Mouse (Mus musculus): Measurements from ENCODE around the gene Lrrc8c. TPM values are rescaled to one million over a fixed set of nuclear protein-coding genes. Genes with fewer than 3 reads are reported as not detected.

Lrrc8c gene
- total and polyA plus RNA-seq, 3 experiments: 33.0 to 46.0 TPM; not detected in 1

DNA sequence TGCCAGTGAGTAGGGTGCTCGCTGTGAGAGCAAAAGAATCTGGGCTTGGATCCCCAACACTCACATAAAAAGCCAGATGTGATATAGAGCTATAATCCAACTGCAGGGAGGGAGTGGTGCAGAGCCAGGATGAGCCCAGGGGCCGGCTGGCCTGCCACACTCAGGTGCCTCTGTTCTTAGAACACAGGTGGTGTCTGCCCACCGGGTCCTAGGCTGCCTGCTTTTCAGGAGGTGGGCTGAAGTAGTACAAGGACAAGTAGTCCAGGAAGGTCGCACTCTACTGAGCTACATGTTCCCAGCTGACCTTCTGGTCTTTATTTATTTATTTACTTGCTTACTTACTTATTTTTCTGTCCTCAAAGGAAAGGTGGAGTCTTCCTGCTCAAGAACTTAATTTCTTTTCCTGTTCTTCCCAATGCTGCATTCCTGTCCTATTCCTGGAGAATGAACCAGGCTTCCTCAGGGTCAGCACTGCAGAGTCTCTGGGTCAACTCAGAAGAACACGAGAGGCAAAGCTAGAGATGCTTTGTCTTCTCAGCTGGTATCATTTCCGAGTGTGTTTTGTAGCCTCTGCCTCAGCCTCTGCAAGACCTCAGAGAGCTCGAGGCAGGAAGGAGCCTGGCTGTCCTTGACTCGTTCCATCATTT, 106.4 kb downstream of the Lrrc8c start:
- Histone ChIP-seq H3K79me2 (ENCODE audit: control insufficient read depth, insufficient read depth, low read length, poor library complexity) (no peaks in the 10 kb centered on the region), H3K27me3 (ENCODE audit: control insufficient read depth in 1 of 2, insufficient read depth in 2 of 2, low read length in 2 of 2) (no peaks in the 10 kb centered on the region), H3K9me3 (replicated peaks; ENCODE audit: insufficient read depth, low read length) (no peaks in the 10 kb centered on the region), H3K4me3 (ENCODE audit: control insufficient read depth in 1 of 2, insufficient read depth in 1 of 2, low read depth in 2 of 2, low read length in 2 of 2) (no peak overlapping the region), H3K27ac (ENCODE audit: control insufficient read depth, low read depth, low read length) (no peak overlapping the region), H3K36me3 (ENCODE audit: control insufficient read depth in 1 of 2, insufficient read depth in 2 of 2, low read length in 2 of 2) (peaks cover 0 to 36% of the 10 kb centered on the region in 2 experiments; a peak in 2 of 4 replicates), H3K9ac (ENCODE audit: control insufficient read depth, low read depth, low read length, poor library complexity, severe bottlenecking) (no peak overlapping the region), H3K4me1 (ENCODE audit: control insufficient read depth in 1 of 2, insufficient read depth in 2 of 2, low read length in 2 of 2) (peaks cover 15 to 53% of the 10 kb centered on the region in 2 experiments)
- no peak for DNase-seq (ENCODE audit: low read depth, low spot score)
- TF ChIP-seq UBTF (IDR thresholded peaks at IDR 0.05; ENCODE audit: borderline replicate concordance, insufficient read depth, low read depth, low read length) (no peak), E2F4 (IDR thresholded peaks at IDR 0.05; ENCODE audit: borderline replicate concordance, low read depth, low read length) (no peak), BHLHE40 (IDR thresholded peaks at IDR 0.05; ENCODE audit: borderline replicate concordance, low read depth, low read length) (no peak), POLR2A (IDR thresholded peaks at IDR 0.05; ENCODE audit: control insufficient read depth in 1 of 2, insufficient read depth in 1 of 2, low read depth in 1 of 2, low read length in 2 of 2, poor library complexity in 1 of 2) (no peak), SIN3A (IDR thresholded peaks at IDR 0.05; ENCODE audit: low read length) (no peak), SMC3 (IDR thresholded peaks at IDR 0.05; ENCODE audit: low read depth, low read length) (no peak), KAT2A (conservative IDR thresholded peaks at IDR 0.05; ENCODE audit: low read depth, low read length) (no peak), MXI1 (IDR thresholded peaks at IDR 0.05; ENCODE audit: low read depth, low read length) (no peak), GABPA (IDR thresholded peaks at IDR 0.05; ENCODE audit: low read depth, low read length) (no peak), MEF2A (IDR thresholded peaks at IDR 0.05; ENCODE audit: extremely low read depth, insufficient replicate concordance, low read depth, low read length, poor library complexity, severe bottlenecking) (no peak)

- no peaks in the 10 kb centered on the region for H3K79me2 ChIP-seq (ENCODE audit: control insufficient read depth, insufficient read depth, low read length, poor library complexity)
- TF ChIP-seq MXI1 (IDR thresholded peaks at IDR 0.05; ENCODE audit: low read depth, low read length): no peak
- TF ChIP-seq ZKSCAN1 (IDR thresholded peaks at IDR 0.05; ENCODE audit: low read depth, low read length): no peak
- TF ChIP-seq CHD2 (IDR thresholded peaks at IDR 0.05; ENCODE audit: low read length): no peak
- no peak for TF ChIP-seq GABPA (IDR thresholded peaks at IDR 0.05; ENCODE audit: low read depth, low read length)
- TF ChIP-seq USF1 (IDR thresholded peaks at IDR 0.05; ENCODE audit: low read depth, low read length): no peak
- TF ChIP-seq MEF2A (IDR thresholded peaks at IDR 0.05; ENCODE audit: extremely low read depth, insufficient replicate concordance, low read depth, low read length, poor library complexity, severe bottlenecking): no peak
- no peak for TF ChIP-seq RCOR1 (IDR thresholded peaks at IDR 0.05; ENCODE audit: low read depth, low read length)
- no peak for TF ChIP-seq ZMIZ1 (IDR thresholded peaks at IDR 0.05; ENCODE audit: low read depth, low read length)
- no peak for TF ChIP-seq NELFE (IDR thresholded peaks at IDR 0.05; ENCODE audit: low read depth, low read length)
- TF ChIP-seq NRF1 (IDR thresholded peaks at IDR 0.05; ENCODE audit: insufficient read depth, low read depth, low read length, poor library complexity, severe bottlenecking): no peak
- no peak overlapping the region for H3K4me3 ChIP-seq (ENCODE audit: control insufficient read depth in 1 of 2, insufficient read depth in 1 of 2, low read depth in 2 of 2, low read length in 2 of 2)
- H3K27me3 ChIP-seq (ENCODE audit: control insufficient read depth in 1 of 2, insufficient read depth in 2 of 2, low read length in 2 of 2): no peaks in the 10 kb centered on the region
- peaks cover 12 to 46% of the 10 kb centered on the region in 2 experiments for H3K4me1 ChIP-seq (ENCODE audit: control insufficient read depth in 1 of 2, insufficient read depth in 2 of 2, low read length in 2 of 2)
- H3K27ac ChIP-seq (ENCODE audit: control insufficient read depth, low read depth, low read length): no peak overlapping the region
- no peaks in the 10 kb centered on the region for H3K9me3 ChIP-seq (replicated peaks; ENCODE audit: insufficient read depth, low read length)
- no peak for DNase-seq (ENCODE audit: low read depth, low spot score)
- H3K36me3 ChIP-seq (ENCODE audit: control insufficient read depth in 1 of 2, insufficient read depth in 2 of 2, low read length in 2 of 2): peaks cover 0 to 32% of the 10 kb centered on the region in 2 experiments; a peak in 2 of 4 replicates
- H3K9ac ChIP-seq (ENCODE audit: control insufficient read depth, low read depth, low read length, poor library complexity, severe bottlenecking): no peak overlapping the region
These were observed 107.2 kb downstream of the Lrrc8c start for GRCm38 (mm10) chr5:105626355-105626754.

All from MEL (cell line).